Mouse (Mus musculus): ENCODE results near the gene Chrnb1.

- TF ChIP-seq CTCF (IDR thresholded peaks at IDR 0.05; ENCODE audit: low read depth) = no peak
- TF ChIP-seq EP300 (IDR thresholded peaks at IDR 0.05; ENCODE audit: low read depth) = no peak
Measured at GRCm38 (mm10) chr11:69778258-69778982, 17.3 kb downstream of the Chrnb1 start.

Data from heart, postnatal 0 days (tissue).